Mouse (Mus musculus) activated CD4-positive, CD25-positive, alpha-beta regulatory T cell, adult 4 months (primary cell): ENCODE results near the gene Ifitm10. TPM values are rescaled to one million over a fixed set of nuclear protein-coding genes. Genes with fewer than 3 reads are reported as not detected.

Source experiments
- polyA plus RNA-seq, 2 experiments: library from polyadenylated mRNA; unstranded; fragments of 100-300 nt; shearing (Covaris generic); gene quantifications; one replicate each; pipeline ENCODE4 v1.2.1; 2017

Ifitm10 gene
- polyA plus RNA-seq, 2 experiments from 2014 or later = 1.9 to 2.5 TPM

Other genes starting within 250 kb of the Ifitm10 start
- gene Gm39115, start 237.7 kb downstream of the Ifitm10 start, polyA plus RNA-seq = not detected
- gene Gm45337, start 229.1 kb downstream of the Ifitm10 start, polyA plus RNA-seq = not detected
- gene Gm29735, start 216.6 kb downstream of the Ifitm10 start, polyA plus RNA-seq = not detected
- gene Gm4553, start 208.0 kb downstream of the Ifitm10 start, polyA plus RNA-seq = not detected
- not detected for gene Krtap5-2, start 197.7 kb downstream of the Ifitm10 start, polyA plus RNA-seq
- gene Gm10153, start 183.4 kb downstream of the Ifitm10 start, polyA plus RNA-seq = not detected
- not detected for gene Krtap5-3, start 172.4 kb downstream of the Ifitm10 start, polyA plus RNA-seq
- gene Gm7579, start 161.9 kb downstream of the Ifitm10 start, polyA plus RNA-seq = not detected
- not detected for gene Krtap5-5, start 143.8 kb downstream of the Ifitm10 start, polyA plus RNA-seq
- gene Gm40460, start 132.7 kb downstream of the Ifitm10 start, polyA plus RNA-seq = not detected
- gene Gm2431, start 115.4 kb downstream of the Ifitm10 start, polyA plus RNA-seq = not detected
- gene Gm4559, start 99.4 kb downstream of the Ifitm10 start, polyA plus RNA-seq = not detected
- gene Krtap5-1, start 76.6 kb downstream of the Ifitm10 start, polyA plus RNA-seq = not detected
- gene Krtap5-4, start 70.2 kb downstream of the Ifitm10 start, polyA plus RNA-seq = not detected
- gene Gm49369, start 8.9 kb upstream of the Ifitm10 start, polyA plus RNA-seq = not detected
- 100 to 1,000 TPM; 287 to 288 TPM for gene Ctsd, start 14.3 kb upstream of the Ifitm10 start, polyA plus RNA-seq
- not detected for gene Syt8, start 61.1 kb upstream of the Ifitm10 start, polyA plus RNA-seq
- gene Tnni2, start 68.1 kb upstream of the Ifitm10 start, polyA plus RNA-seq = not detected
- gene Lsp1, start 87.1 kb upstream of the Ifitm10 start, polyA plus RNA-seq = 1,000 to 10,000 TPM; 1,487 to 1,560 TPM
- 1 to 10 TPM; 2.8 to 3.0 TPM for gene Tnnt3, start 125.1 kb upstream of the Ifitm10 start, polyA plus RNA-seq
- gene Mrpl23, start 158.9 kb upstream of the Ifitm10 start, polyA plus RNA-seq = 10 to 100 TPM; 10.2 to 31.9 TPM